Mouse (Mus musculus): ENCODE results near the gene Pdcd7. TPM values are rescaled to one million over a fixed set of nuclear protein-coding genes. Genes with fewer than 3 reads are reported as not detected.

The Pdcd7 gene
- total RNA-seq, 4 experiments from 2014 or later, result 27.6 to 31.2 (median 29.1) TPM

GRCm38 (mm10) chr9:65393606-65394005, 47.7 kb downstream of the Pdcd7 start:
- DNase-seq (ENCODE audit: low spot score in 2 of 2), result no peak

GRCm38 (mm10) chr9:65394360-65394759, 48.5 kb downstream of the Pdcd7 start:
- DNase-seq (ENCODE audit: low spot score in 2 of 2), result no peak

- peak; percentile 30 to 36 for DNase-seq (ENCODE audit: low spot score in 2 of 2)
Measured at GRCm38 (mm10) chr9:65398279-65398678, 52.4 kb downstream of the Pdcd7 start, which contains the start of gene Rasl12. Rasl12 (plus strand) TSS chr9:65398506.

GRCm38 (mm10) chr9:65399934-65400333, 54.0 kb downstream of the Pdcd7 start:
- no peak for DNase-seq (ENCODE audit: low spot score in 2 of 2)

GRCm38 (mm10) chr9:65404331-65405183, 58.7 kb downstream of the Pdcd7 start:
- peak; percentile 59 to 75 for DNase-seq (ENCODE audit: low spot score in 2 of 2)

GRCm38 (mm10) chr9:65405184-65405449, 59.2 kb downstream of the Pdcd7 start:
- DNase-seq (ENCODE audit: low spot score in 2 of 2), result no peak

- no peak for DNase-seq (ENCODE audit: low spot score in 2 of 2)
Measured at GRCm38 (mm10) chr9:65407327-65407726, 61.4 kb downstream of the Pdcd7 start.

- DNase-seq (ENCODE audit: low spot score in 2 of 2), result no peak
Measured at GRCm38 (mm10) chr9:65407861-65408260, 62.0 kb downstream of the Pdcd7 start.

GRCm38 (mm10) chr9:65408871-65409295, 63.0 kb downstream of the Pdcd7 start:
- no peak for DNase-seq (ENCODE audit: low spot score in 2 of 2)

Other genes starting within 250 kb of the Pdcd7 start
- 10 to 100 TPM; 44.3 to 49.9 (median 46.7) TPM for gene Igdcc4, start 244.6 kb upstream of the Pdcd7 start, total RNA-seq (2022)
- gene Igdcc3, start 204.9 kb upstream of the Pdcd7 start, total RNA-seq (2022), result 1 to 10 TPM; 2.3 to 3.2 (median 2.5) TPM
- 1 to 10 TPM; 4.4 to 6.0 (median 5.6) TPM for gene Parp16, start 150.8 kb upstream of the Pdcd7 start, total RNA-seq (2022)
- under 1 TPM in 2 of 4 experiments, not detected in 2; 0.10 to 0.16 TPM for gene Cilp, start 80.9 kb upstream of the Pdcd7 start, total RNA-seq (2022)
- gene Clpx, start 51.8 kb upstream of the Pdcd7 start, total RNA-seq (2022), result 10 to 100 TPM; 31.8 to 35.7 (median 32.3) TPM
- gene Ubap1l, start 14.9 kb downstream of the Pdcd7 start, total RNA-seq (2022), result 1 to 10 TPM; 3.3 to 7.4 (median 5.1) TPM
- under 1 TPM; 0.11 to 0.45 (median 0.23) TPM for gene Kbtbd13, start 45.5 kb downstream of the Pdcd7 start, total RNA-seq (2022)
- 1 to 10 TPM; 2.9 to 4.4 (median 3.8) TPM for gene Rasl12, start 52.4 kb downstream of the Pdcd7 start, total RNA-seq (2022)
- gene Slc51b, start 76.9 kb downstream of the Pdcd7 start, total RNA-seq (2022), result not detected
- gene Mtfmt, start 89.7 kb downstream of the Pdcd7 start, total RNA-seq (2022), result 10 to 100 TPM; 16.6 to 20.5 (median 18.5) TPM
- 10 to 100 TPM; 33.7 to 37.7 (median 36.4) TPM for gene Spg21, start 114.8 kb downstream of the Pdcd7 start, total RNA-seq (2022)
- gene Ankdd1a, start 174.1 kb downstream of the Pdcd7 start, total RNA-seq (2022), result 1 to 10 TPM; 2.2 to 3.4 (median 2.8) TPM
- gene Plekho2, start 233.9 kb downstream of the Pdcd7 start, total RNA-seq (2022), result 10 to 100 TPM; 13.4 to 21.0 (median 14.2) TPM
- under 1 TPM; 0.09 to 0.24 (median 0.16) TPM for gene Pif1, start 241.1 kb downstream of the Pdcd7 start, total RNA-seq (2022)